Mouse (Mus musculus): ENCODE measurements at regions not wholly inside any gene's neighbourhood (a gene's known extent, or its start where the extent isn't known, plus 50 kb on each side); places are given as distances from the start of the nearest gene placed in this dataset.
"Not testable (repeated sequence)": the region's sequence is repeated elsewhere in the genome, so short reads cannot be mapped to it uniquely, and the experiment has no call there.

GRCm38 (mm10) chr12:113292029-113292809 lies 106.5 kb downstream of the Tmem121 start:
- ATAC-seq: no peak
- no peaks in the 10 kb centered on the region for H3K27me3 ChIP-seq (replicated peaks)
- H3K4me3 ChIP-seq (replicated peaks): no peak overlapping the region
- no peaks in the 10 kb centered on the region for H3K9me3 ChIP-seq
- no peak overlapping the region for H3K4me2 ChIP-seq (replicated peaks)
- 30% methylated on average over 1 of the region's 1 CpGs for WGBS
- H3K9ac ChIP-seq: no peak overlapping the region
- no peaks in the 10 kb centered on the region for H3K4me1 ChIP-seq (replicated peaks)
- H3K27ac ChIP-seq: no peak overlapping the region
- H3K36me3 ChIP-seq: no peaks in the 10 kb centered on the region

GRCm38 (mm10) chr12:113295924-113296323 lies 110.2 kb downstream of the Tmem121 start:
- H3K9me3 ChIP-seq: no peaks in the 10 kb centered on the region
- H3K9ac ChIP-seq: no peak overlapping the region
- 73% methylated on average over 2 of the region's 2 CpGs for WGBS
- no peaks in the 10 kb centered on the region for H3K36me3 ChIP-seq
- no peak overlapping the region for H3K4me3 ChIP-seq (replicated peaks)
- H3K27me3 ChIP-seq (replicated peaks): no peaks in the 10 kb centered on the region
- ATAC-seq: no peak
- H3K27ac ChIP-seq: no peak overlapping the region
- no peak overlapping the region for H3K4me2 ChIP-seq (replicated peaks)
- H3K4me1 ChIP-seq (replicated peaks): no peaks in the 10 kb centered on the region

DNA sequence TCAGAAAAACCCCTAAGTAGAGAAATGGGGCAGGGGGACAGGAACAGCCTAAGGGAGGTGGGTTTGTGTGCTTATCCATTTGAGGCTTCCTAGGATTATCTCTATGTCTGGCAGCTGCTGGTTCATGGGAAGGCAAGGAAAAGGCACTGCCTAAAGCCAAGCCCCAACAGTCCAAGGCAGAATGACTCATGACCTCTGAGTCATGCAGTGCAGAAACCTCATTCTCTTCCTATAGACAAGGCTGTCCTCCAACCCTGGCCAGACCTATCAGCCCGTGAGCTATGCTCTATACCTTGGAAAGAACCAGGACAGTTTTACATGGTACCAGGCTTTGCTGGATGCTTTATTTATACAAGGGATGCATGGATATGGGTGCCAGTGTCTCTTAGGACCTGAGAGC lies 120.2 kb downstream of the Tmem121 start:
- 67% methylated on average over 1 of the region's 1 CpGs for WGBS
- Histone ChIP-seq H3K27ac (no peak overlapping the region), H3K27me3 (replicated peaks) (no peaks in the 10 kb centered on the region), H3K4me1 (replicated peaks) (no peaks in the 10 kb centered on the region), H3K9me3 (no peaks in the 10 kb centered on the region), H3K9ac (no peak overlapping the region), H3K36me3 (no peaks in the 10 kb centered on the region), H3K4me3 (replicated peaks) (no peak overlapping the region), H3K4me2 (replicated peaks) (no peak overlapping the region)
- no peak for ATAC-seq

GRCm38 (mm10) chr12:113313319-113313718 lies 127.6 kb downstream of the Tmem121 start:
- no peak for ATAC-seq
- WGBS: 37% methylated on average over 3 of the region's 3 CpGs
- Histone ChIP-seq H3K4me2 (replicated peaks) (no peak overlapping the region), H3K27me3 (replicated peaks) (no peaks in the 10 kb centered on the region), H3K4me3 (replicated peaks) (no peak overlapping the region), H3K4me1 (replicated peaks) (no peaks in the 10 kb centered on the region), H3K36me3 (no peaks in the 10 kb centered on the region), H3K27ac (no peak overlapping the region), H3K9ac (no peak overlapping the region), H3K9me3 (no peaks in the 10 kb centered on the region)

- H3K4me3 ChIP-seq (replicated peaks): no peak overlapping the region
- no peaks in the 10 kb centered on the region for H3K27me3 ChIP-seq (replicated peaks)
- no peak overlapping the region for H3K9ac ChIP-seq
- ATAC-seq: no peak
- no peaks in the 10 kb centered on the region for H3K4me1 ChIP-seq (replicated peaks)
- H3K36me3 ChIP-seq: no peaks in the 10 kb centered on the region
- no peak overlapping the region for H3K27ac ChIP-seq
- no peak overlapping the region for H3K4me2 ChIP-seq (replicated peaks)
- WGBS: 88% methylated on average over 4 of the region's 4 CpGs
- H3K9me3 ChIP-seq: no peaks in the 10 kb centered on the region
These were observed 128.9 kb downstream of the Tmem121 start for GRCm38 (mm10) chr12:113314624-113315023.

DNA sequence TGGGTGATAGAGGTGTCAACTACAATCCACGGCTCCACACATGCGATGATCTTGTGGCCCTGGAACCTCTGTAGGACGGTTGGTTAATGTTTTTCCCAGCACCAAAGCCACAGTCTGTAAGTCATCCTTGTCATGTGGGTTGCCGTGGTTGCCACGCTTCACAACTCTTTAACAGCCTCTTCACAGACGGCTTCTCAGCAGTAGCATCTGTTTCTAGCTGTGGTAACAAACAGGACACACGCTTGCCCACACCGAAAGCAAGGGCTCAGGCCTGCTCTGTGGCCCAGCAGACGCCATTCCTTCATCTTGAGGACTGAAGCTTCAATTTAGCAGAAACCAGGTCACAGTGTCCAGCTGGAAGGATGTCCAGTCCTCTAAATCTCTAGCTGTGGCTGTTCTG lies 135.4 kb downstream of the Tmem121 start:
- no peaks in the 10 kb centered on the region for H3K27me3 ChIP-seq (replicated peaks)
- 74% methylated on average over 9 of the region's 9 CpGs for WGBS
- ATAC-seq: no peak

DNA sequence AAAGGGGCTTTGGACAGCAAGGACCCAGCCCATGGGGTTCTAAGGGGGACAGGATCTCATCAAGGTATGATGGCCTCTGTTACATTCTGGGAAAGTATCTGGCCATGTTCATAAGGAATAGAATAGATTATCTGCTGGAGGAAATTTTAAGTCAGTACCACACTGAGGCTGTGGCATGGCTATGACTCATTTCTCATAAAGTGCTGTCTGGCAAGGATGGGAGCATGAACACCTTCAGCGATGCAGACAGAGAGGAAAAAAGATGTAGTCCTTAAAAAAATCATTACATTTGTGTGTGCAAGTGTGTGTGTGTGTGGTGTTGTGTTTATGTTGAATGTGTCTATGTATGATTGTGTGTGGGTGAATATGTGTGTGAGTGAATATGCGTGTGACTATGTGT lies 136.4 kb downstream of the Tmem121 start:
- Histone ChIP-seq H3K9me3 (no peaks in the 10 kb centered on the region), H3K4me2 (replicated peaks) (no peak overlapping the region), H3K27ac (no peak overlapping the region), H3K9ac (no peak overlapping the region), H3K4me3 (replicated peaks) (no peak overlapping the region), H3K4me1 (replicated peaks) (no peaks in the 10 kb centered on the region), H3K27me3 (replicated peaks) (no peaks in the 10 kb centered on the region), H3K36me3 (no peaks in the 10 kb centered on the region)
- 87% methylated on average over 2 of the region's 2 CpGs for WGBS
- no peak for ATAC-seq

More for the DNA sequence above, 135.4 kb downstream of the Tmem121 start:
- Histone ChIP-seq H3K36me3 (no peaks in the 10 kb centered on the region), H3K4me1 (replicated peaks) (no peaks in the 10 kb centered on the region), H3K9ac (no peak overlapping the region), H3K4me2 (replicated peaks) (no peak overlapping the region), H3K9me3 (no peaks in the 10 kb centered on the region), H3K27ac (no peak overlapping the region), H3K4me3 (replicated peaks) (no peak overlapping the region)

DNA sequence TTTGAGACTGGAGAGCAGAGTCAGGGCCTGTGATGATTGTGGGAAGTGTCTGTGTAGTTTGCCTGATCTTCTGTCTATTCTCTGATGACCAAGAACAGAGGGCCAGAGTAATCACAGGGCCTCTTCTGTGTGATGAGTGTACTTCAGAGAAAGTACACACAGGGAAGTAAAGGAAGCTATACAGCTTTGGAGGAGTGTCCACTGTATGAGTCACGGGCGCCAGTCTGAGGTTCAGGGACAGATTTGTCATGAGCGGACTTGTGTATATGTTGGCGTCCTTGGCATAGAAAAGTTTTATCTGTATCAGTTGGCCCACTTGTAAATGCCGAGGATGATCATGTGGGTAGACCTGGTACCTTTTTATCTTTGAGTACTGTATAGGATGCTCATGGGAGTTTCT lies 142.1 kb downstream of the Tmem121 start:
- Histone ChIP-seq H3K9ac (no peak overlapping the region), H3K27ac (no peak overlapping the region), H3K4me3 (replicated peaks) (no peak overlapping the region), H3K4me1 (replicated peaks) (no peaks in the 10 kb centered on the region), H3K9me3 (no peaks in the 10 kb centered on the region), H3K36me3 (no peaks in the 10 kb centered on the region), H3K4me2 (replicated peaks) (no peak overlapping the region), H3K27me3 (replicated peaks) (no peaks in the 10 kb centered on the region)
- WGBS: 93% methylated on average over 5 of the region's 5 CpGs
- ATAC-seq: no peak

DNA sequence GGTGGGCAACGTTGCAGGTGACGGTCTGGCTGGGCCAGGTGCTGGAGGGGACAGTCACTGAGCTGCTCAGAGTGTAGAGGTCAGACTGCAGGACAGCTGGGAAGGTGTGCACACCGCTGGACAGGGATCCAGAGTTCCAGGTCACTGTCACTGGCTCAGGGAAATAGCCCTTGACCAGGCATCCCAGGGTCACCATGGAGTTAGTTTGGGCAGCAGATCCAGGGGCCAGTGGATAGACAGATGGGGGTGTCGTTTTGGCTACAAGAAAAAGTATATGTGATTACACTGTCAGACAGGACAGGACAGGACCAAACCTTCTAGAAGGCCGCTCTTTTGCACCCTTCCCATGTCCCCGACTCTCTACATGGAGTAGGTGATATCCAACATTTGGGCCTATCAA lies 144.5 kb downstream of the Tmem121 start:
- no peak overlapping the region for H3K4me2 ChIP-seq (replicated peaks)
- ATAC-seq: no peak
- 90% methylated on average over 6 of the region's 6 CpGs for WGBS

DNA sequence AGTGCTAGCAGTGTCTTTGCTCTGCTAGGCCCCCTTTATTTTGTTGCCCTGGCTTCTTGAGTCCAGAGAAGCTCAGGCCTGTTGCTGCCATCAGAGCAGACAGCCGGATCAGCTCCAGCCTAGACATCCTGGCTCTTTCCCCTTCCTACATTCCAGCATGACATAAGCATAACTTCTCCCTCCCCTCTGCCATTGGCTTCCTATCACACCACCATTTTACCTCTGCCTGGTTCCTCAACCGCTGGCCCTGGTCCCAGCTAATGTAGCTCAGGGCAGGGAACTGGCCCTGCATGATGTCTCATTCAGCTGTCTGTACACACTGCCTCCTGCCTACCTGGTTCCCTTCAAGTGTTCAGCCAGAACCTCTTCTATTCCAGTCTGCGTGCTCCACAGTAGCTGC lies 146.5 kb downstream of the Tmem121 start:
- 0 out of 2 replicates have a peak, but pooled peaks have one; percentile 25 for ATAC-seq
- Histone ChIP-seq H3K27ac (no peak overlapping the region), H3K4me3 (replicated peaks) (no peak overlapping the region), H3K36me3 (no peaks in the 10 kb centered on the region), H3K27me3 (replicated peaks) (no peaks in the 10 kb centered on the region), H3K9ac (no peak overlapping the region), H3K9me3 (no peaks in the 10 kb centered on the region), H3K4me2 (replicated peaks) (no peak overlapping the region), H3K4me1 (replicated peaks) (no peaks in the 10 kb centered on the region)
- 68% methylated on average over 3 of the region's 3 CpGs for WGBS

More for the DNA sequence above, 144.5 kb downstream of the Tmem121 start:
- Histone ChIP-seq H3K27me3 (replicated peaks) (no peaks in the 10 kb centered on the region), H3K9me3 (no peaks in the 10 kb centered on the region), H3K9ac (no peak overlapping the region), H3K4me1 (replicated peaks) (no peaks in the 10 kb centered on the region), H3K36me3 (no peaks in the 10 kb centered on the region), H3K4me3 (replicated peaks) (no peak overlapping the region), H3K27ac (no peak overlapping the region)

- no peak overlapping the region for H3K4me3 ChIP-seq (replicated peaks)
- peak; percentile 49; the same call in 1 of the 2 replicates for ATAC-seq
- no peaks in the 10 kb centered on the region for H3K36me3 ChIP-seq
- no peaks in the 10 kb centered on the region for H3K9me3 ChIP-seq
- no peak overlapping the region for H3K4me2 ChIP-seq (replicated peaks)
- no peaks in the 10 kb centered on the region for H3K4me1 ChIP-seq (replicated peaks)
- H3K9ac ChIP-seq: no peak overlapping the region
- H3K27ac ChIP-seq: no peak overlapping the region
- H3K27me3 ChIP-seq (replicated peaks): no peaks in the 10 kb centered on the region
These were observed 147.7 kb downstream of the Tmem121 start for GRCm38 (mm10) chr12:113333399-113333798.

GRCm38 (mm10) chr12:113333853-113334252 lies 148.1 kb downstream of the Tmem121 start:
- H3K9me3 ChIP-seq; H3K4me3 ChIP-seq (replicated peaks); H3K4me1 ChIP-seq (replicated peaks); H3K9ac ChIP-seq; H3K27me3 ChIP-seq (replicated peaks); H3K36me3 ChIP-seq; H3K27ac ChIP-seq; H3K4me2 ChIP-seq (replicated peaks): not testable (repeated sequence)
- WGBS: 76% methylated on average over 3 of the region's 3 CpGs
- peak; percentile 51; the same call in 1 of the 2 replicates for ATAC-seq

GRCm38 (mm10) chr12:113337271-113337670 lies 151.5 kb downstream of the Tmem121 start:
- 59% methylated on average over 3 of the region's 3 CpGs for WGBS
- Histone ChIP-seq H3K9ac (no peak overlapping the region), H3K4me3 (replicated peaks) (no peak overlapping the region), H3K9me3 (no peaks in the 10 kb centered on the region), H3K27ac (no peak overlapping the region), H3K27me3 (replicated peaks) (no peaks in the 10 kb centered on the region), H3K36me3 (no peaks in the 10 kb centered on the region), H3K4me2 (replicated peaks) (no peak overlapping the region), H3K4me1 (replicated peaks) (no peaks in the 10 kb centered on the region)
- ATAC-seq: no peak
